Mouse (Mus musculus): ENCODE data around the gene Dok7. TPM values are rescaled to one million over a fixed set of nuclear protein-coding genes. Genes with fewer than 3 reads are reported as not detected.

Dok7 gene
- polyA plus RNA-seq, 1 experiment, result not detected

- under 1% methylated on average over 39 of the region's 39 CpGs for WGBS
- H3K4me1 ChIP-seq (ENCODE audit: control insufficient read depth, insufficient read depth, low read length), result peaks cover 6% of the 10 kb centered on the region
- H3K27ac ChIP-seq (ENCODE audit: control insufficient read depth, insufficient read depth, low read depth, low read length, poor library complexity), result peak within 1 kb of the TSS; percentile 11; the same call in 1 of the 2 replicates
- H3K4me3 ChIP-seq (replicated peaks; ENCODE audit: control insufficient read depth, low read depth, low read length), result peak within 1 kb of the TSS; percentile 85
- TF ChIP-seq CTCF (IDR thresholded peaks at IDR 0.05; ENCODE audit: control insufficient read depth, insufficient read depth, low read length) (no peak), POLR2A (IDR thresholded peaks at IDR 0.05; ENCODE audit: borderline replicate concordance, control insufficient read depth, low read depth, low read length) (peak; percentile 87)
Observed at GRCm38 (mm10) chr5:35104960-35105921, 48.7 kb downstream of the Dok7 start, which contains the start of gene Lrpap1. Gene Lrpap1 (minus strand): TSS chr5:35105766.

DNA sequence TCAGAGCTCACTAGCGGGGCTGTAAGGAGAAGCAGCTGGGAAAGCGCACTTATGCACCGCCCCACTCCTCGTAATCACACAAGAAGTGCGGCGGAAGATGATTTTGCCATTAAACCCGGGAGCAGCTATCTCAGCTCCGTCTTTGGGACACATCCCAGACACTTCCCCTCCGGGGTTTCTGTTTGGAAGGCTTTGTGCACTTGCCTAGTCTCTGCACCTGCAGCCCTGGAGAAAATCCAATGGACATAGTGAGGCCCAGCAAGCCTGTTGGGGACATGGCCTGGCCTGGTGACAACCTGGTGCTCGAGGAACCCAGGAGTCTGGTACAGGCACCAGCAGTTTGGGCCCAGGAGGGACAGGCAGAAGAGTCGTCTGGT lies 49.3 kb downstream of the Dok7 start:
- 7% methylated on average over 11 of the region's 11 CpGs for WGBS
- H3K4me3 ChIP-seq (replicated peaks; ENCODE audit: control insufficient read depth, low read depth, low read length), result peak overlapping the region; percentile 59
- peaks cover 6% of the 10 kb centered on the region for H3K4me1 ChIP-seq (ENCODE audit: control insufficient read depth, insufficient read depth, low read length)
- no peak for TF ChIP-seq CTCF (IDR thresholded peaks at IDR 0.05; ENCODE audit: control insufficient read depth, insufficient read depth, low read length)
- TF ChIP-seq POLR2A (IDR thresholded peaks at IDR 0.05; ENCODE audit: borderline replicate concordance, control insufficient read depth, low read depth, low read length), result no peak
- no peak overlapping the region for H3K27ac ChIP-seq (ENCODE audit: control insufficient read depth, insufficient read depth, low read depth, low read length, poor library complexity)

DNA sequence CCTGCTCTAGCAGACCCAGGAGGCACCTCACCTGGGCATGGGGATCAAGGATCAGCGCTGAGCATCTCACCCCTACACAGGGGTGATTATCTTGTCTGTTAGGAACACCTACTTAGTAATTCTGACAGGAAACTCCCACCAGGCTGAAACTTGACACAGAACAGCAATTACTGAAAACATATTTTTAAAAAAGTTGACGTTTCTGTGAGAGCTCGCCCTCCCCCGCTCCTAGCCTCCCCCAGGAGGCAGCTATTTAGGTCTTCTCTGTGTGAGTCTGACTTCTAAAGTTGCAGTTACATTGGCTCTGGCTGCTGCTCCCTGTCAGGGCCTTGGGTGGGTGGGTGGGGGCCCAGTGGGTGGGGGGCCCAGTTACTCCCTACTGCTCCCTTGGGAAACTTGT lies 55.9 kb downstream of the Dok7 start:
- no peak for TF ChIP-seq POLR2A (IDR thresholded peaks at IDR 0.05; ENCODE audit: borderline replicate concordance, control insufficient read depth, low read depth, low read length)
- TF ChIP-seq CTCF (IDR thresholded peaks at IDR 0.05; ENCODE audit: control insufficient read depth, insufficient read depth, low read length), result no peak
- WGBS, result 85% methylated on average over 4 of the region's 4 CpGs
- H3K4me3 ChIP-seq (replicated peaks; ENCODE audit: control insufficient read depth, low read depth, low read length), result no peak overlapping the region
- H3K27ac ChIP-seq (ENCODE audit: control insufficient read depth, insufficient read depth, low read depth, low read length, poor library complexity), result no peak overlapping the region
- no peaks in the 10 kb centered on the region for H3K4me1 ChIP-seq (ENCODE audit: control insufficient read depth, insufficient read depth, low read length)

DNA sequence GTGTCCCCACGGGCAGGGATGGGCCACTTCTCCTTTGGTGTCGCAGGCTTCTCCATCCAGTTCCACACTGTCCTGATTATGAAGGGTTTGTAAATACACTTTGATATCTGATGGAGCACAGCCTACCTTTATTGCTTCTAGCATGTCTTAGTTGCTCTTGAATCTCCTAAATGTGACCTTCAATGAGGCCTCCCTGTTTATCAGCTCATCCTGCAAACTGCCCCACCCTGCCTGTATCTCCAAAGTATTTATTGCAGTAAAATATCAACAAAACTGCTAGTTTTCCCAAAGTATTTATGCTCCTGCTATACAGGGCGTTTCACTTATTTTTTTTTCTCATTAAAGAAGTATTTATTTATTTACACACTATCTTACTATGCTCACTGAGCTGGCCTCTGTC lies 59.4 kb downstream of the Dok7 start:
- H3K4me1 ChIP-seq (ENCODE audit: control insufficient read depth, insufficient read depth, low read length), result no peaks in the 10 kb centered on the region
- H3K27ac ChIP-seq (ENCODE audit: control insufficient read depth, insufficient read depth, low read depth, low read length, poor library complexity), result no peak overlapping the region
- H3K4me3 ChIP-seq (replicated peaks; ENCODE audit: control insufficient read depth, low read depth, low read length), result no peak overlapping the region
- no peak for TF ChIP-seq POLR2A (IDR thresholded peaks at IDR 0.05; ENCODE audit: borderline replicate concordance, control insufficient read depth, low read depth, low read length)
- WGBS, result 79% methylated on average over 3 of the region's 3 CpGs

DNA sequence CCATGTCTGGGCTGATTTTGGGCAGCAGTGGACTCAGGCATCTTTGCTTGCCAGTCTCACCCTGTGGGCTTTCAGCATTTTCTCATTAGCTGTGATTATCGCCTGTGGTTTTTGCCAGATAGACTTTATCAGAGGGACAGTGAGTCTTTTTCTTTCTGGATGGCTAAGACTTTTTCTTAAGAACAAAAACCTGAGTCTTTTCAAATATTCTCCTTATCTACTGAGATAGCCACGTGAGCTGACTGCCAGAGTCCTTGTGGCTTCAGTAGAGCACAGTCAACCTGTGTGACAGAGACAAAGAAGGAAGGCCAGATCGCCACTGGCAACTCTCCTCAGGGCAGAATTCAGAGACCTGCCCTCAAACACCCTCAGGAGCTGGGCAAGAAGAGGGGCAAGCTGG lies 61.1 kb downstream of the Dok7 start:
- TF ChIP-seq POLR2A (IDR thresholded peaks at IDR 0.05; ENCODE audit: borderline replicate concordance, control insufficient read depth, low read depth, low read length) (no peak), CTCF (IDR thresholded peaks at IDR 0.05; ENCODE audit: control insufficient read depth, insufficient read depth, low read length) (no peak)
- Histone ChIP-seq H3K4me3 (replicated peaks; ENCODE audit: control insufficient read depth, low read depth, low read length) (no peak overlapping the region), H3K27ac (ENCODE audit: control insufficient read depth, insufficient read depth, low read depth, low read length, poor library complexity) (no peak overlapping the region), H3K4me1 (ENCODE audit: control insufficient read depth, insufficient read depth, low read length) (no peaks in the 10 kb centered on the region)
- 52% methylated on average over 3 of the region's 3 CpGs for WGBS

DNA sequence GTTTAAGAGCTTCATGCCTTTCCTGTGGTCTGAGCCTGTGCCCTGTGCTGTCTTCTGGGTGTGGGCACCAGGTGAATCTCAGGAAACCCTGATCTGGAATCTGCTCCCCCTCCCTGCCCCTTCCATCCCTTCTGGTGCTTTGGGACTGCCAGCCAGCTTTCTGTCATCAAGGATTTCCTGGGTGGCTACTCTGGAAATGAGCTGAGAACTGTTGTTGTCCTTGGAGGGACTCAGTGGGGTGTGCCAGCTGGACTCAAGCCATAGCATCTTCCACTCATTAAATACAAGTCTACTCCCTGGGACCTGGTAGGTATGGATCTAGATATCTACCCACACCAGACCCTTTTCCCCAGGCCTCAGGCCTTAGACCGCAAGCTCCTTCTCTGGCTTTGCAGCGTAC lies 61.9 kb downstream of the Dok7 start:
- TF ChIP-seq POLR2A (IDR thresholded peaks at IDR 0.05; ENCODE audit: borderline replicate concordance, control insufficient read depth, low read depth, low read length) (no peak), CTCF (IDR thresholded peaks at IDR 0.05; ENCODE audit: control insufficient read depth, insufficient read depth, low read length) (no peak)
- H3K4me1 ChIP-seq (ENCODE audit: control insufficient read depth, insufficient read depth, low read length), result no peaks in the 10 kb centered on the region
- no peak overlapping the region for H3K27ac ChIP-seq (ENCODE audit: control insufficient read depth, insufficient read depth, low read depth, low read length, poor library complexity)
- H3K4me3 ChIP-seq (replicated peaks; ENCODE audit: control insufficient read depth, low read depth, low read length), result no peak overlapping the region
- WGBS, result 87% methylated on average over 2 of the region's 2 CpGs

- 75% methylated on average over 8 of the region's 8 CpGs for WGBS
- Histone ChIP-seq H3K4me1 (ENCODE audit: control insufficient read depth, insufficient read depth, low read length) (no peaks in the 10 kb centered on the region), H3K27ac (ENCODE audit: control insufficient read depth, insufficient read depth, low read depth, low read length, poor library complexity) (no peak overlapping the region), H3K4me3 (replicated peaks; ENCODE audit: control insufficient read depth, low read depth, low read length) (no peak overlapping the region)
- TF ChIP-seq CTCF (IDR thresholded peaks at IDR 0.05; ENCODE audit: control insufficient read depth, insufficient read depth, low read length) (no peak), POLR2A (IDR thresholded peaks at IDR 0.05; ENCODE audit: borderline replicate concordance, control insufficient read depth, low read depth, low read length) (no peak)
Observed at GRCm38 (mm10) chr5:35120024-35120423, 63.5 kb downstream of the Dok7 start.

- TF ChIP-seq CTCF (IDR thresholded peaks at IDR 0.05; ENCODE audit: control insufficient read depth, insufficient read depth, low read length), result no peak
- TF ChIP-seq POLR2A (IDR thresholded peaks at IDR 0.05; ENCODE audit: borderline replicate concordance, control insufficient read depth, low read depth, low read length), result no peak
- WGBS, result 82% methylated on average over 16 of the region's 16 CpGs
- Histone ChIP-seq H3K27ac (ENCODE audit: control insufficient read depth, insufficient read depth, low read depth, low read length, poor library complexity) (no peak overlapping the region), H3K4me3 (replicated peaks; ENCODE audit: control insufficient read depth, low read depth, low read length) (no peak overlapping the region), H3K4me1 (ENCODE audit: control insufficient read depth, insufficient read depth, low read length) (no peaks in the 10 kb centered on the region)
Observed at GRCm38 (mm10) chr5:35129208-35129607, 72.6 kb downstream of the Dok7 start.

Measured in bone marrow, adult 2 months (tissue).